Mouse (Mus musculus) liver, adult 2 months (tissue): ENCODE results near the gene Fam19a5. TPM values are rescaled to one million over a fixed set of nuclear protein-coding genes. Genes with fewer than 3 reads are reported as not detected.

Source experiments
- DNase-seq: peaks from one replicate; pipeline ENCODE4 v3.0.0-alpha.2; 2011; ENCODE audit warnings: low read depth, low spot score; ENCODE audit errors: extremely low read depth
- H3K27ac ChIP-seq: fragments of 200-500 bp; replicated peaks from 2 replicates; pipeline ENCODE4 v1.5.1; 2012; ENCODE audit warnings: low read depth, mild to moderate bottlenecking, control low read depth, inconsistent platforms, low read length; ENCODE audit not compliant: insufficient read depth
- H3K27me3 ChIP-seq: fragments of 200-500 bp; 2 replicates; pipeline ENCODE4 v1.6.1; 2012; ENCODE audit warnings: mild to moderate bottlenecking, moderate library complexity, low read length, inconsistent platforms; ENCODE audit not compliant: control insufficient read depth, insufficient read depth
- H3K36me3 ChIP-seq: fragments of 200-500 bp; 2 replicates; pipeline ENCODE4 v1.6.1; 2012; ENCODE audit warnings: low read length, inconsistent platforms; ENCODE audit not compliant: control insufficient read depth, insufficient read depth
- H3K4me1 ChIP-seq: fragments of 200-500 bp; 2 replicates; pipeline ENCODE4 v1.6.1; 2011; ENCODE audit warnings: low read length; ENCODE audit not compliant: control insufficient read depth, insufficient read depth
- H3K4me3 ChIP-seq: fragments of 200-500 bp; 2 replicates; pipeline ENCODE4 v1.5.1; 2011; ENCODE audit warnings: low read depth, mild to moderate bottlenecking, control low read depth, low read length, moderate library complexity; ENCODE audit not compliant: insufficient read depth
- H3K79me2 ChIP-seq: fragments of 200-500 bp; 2 replicates; pipeline ENCODE4 v1.6.1; 2012; ENCODE audit warnings: inconsistent platforms, mild to moderate bottlenecking, low read length, moderate library complexity; ENCODE audit not compliant: control insufficient read depth, insufficient read depth
- H3K9ac ChIP-seq: fragments of 200-500 bp; 2 replicates; pipeline ENCODE4 v1.6.1; 2012; ENCODE audit warnings: low read depth, mild to moderate bottlenecking, control low read depth, inconsistent platforms, low read length
- CTCF ChIP-seq: fragments of 200-500 bp; IDR thresholded peaks from 2 replicates; pipeline ENCODE4 v1.5.1; 2011; ENCODE audit warnings: low read depth, low read length, control low read depth
- POLR2A ChIP-seq: fragments of 200-500 bp; IDR thresholded peaks from 2 replicates; pipeline ENCODE4 v1.6.1; 2011; ENCODE audit warnings: low read length, control low read depth; ENCODE audit not compliant: insufficient read depth; ENCODE audit errors: extremely low read depth
- WGBS: fragments of 180-500 bp; shearing (Covaris S2); methylation state at CpG from one replicate; pipeline ENCODE4 v1.1.7; 2018; 5-methylcytosine and 5-hydroxymethylcytosine counted together
- polyA plus RNA-seq: library from polyadenylated mRNA; depleted of rRNA; stranded (reverse); fragments of >200 nt; gene quantifications from 2 replicates; pipeline ENCODE4 v1.2.3, GENCODE M21; 2012
- total RNA-seq: library from RNA; depleted of rRNA; stranded (reverse); fragments of >200 nt; gene quantifications from 2 replicates; pipeline ENCODE4 v1.2.3, GENCODE M21; 2014

Fam19a5 gene
- total and polyA plus RNA-seq, 2 experiments = 0.28 to 0.65 TPM

DNA sequence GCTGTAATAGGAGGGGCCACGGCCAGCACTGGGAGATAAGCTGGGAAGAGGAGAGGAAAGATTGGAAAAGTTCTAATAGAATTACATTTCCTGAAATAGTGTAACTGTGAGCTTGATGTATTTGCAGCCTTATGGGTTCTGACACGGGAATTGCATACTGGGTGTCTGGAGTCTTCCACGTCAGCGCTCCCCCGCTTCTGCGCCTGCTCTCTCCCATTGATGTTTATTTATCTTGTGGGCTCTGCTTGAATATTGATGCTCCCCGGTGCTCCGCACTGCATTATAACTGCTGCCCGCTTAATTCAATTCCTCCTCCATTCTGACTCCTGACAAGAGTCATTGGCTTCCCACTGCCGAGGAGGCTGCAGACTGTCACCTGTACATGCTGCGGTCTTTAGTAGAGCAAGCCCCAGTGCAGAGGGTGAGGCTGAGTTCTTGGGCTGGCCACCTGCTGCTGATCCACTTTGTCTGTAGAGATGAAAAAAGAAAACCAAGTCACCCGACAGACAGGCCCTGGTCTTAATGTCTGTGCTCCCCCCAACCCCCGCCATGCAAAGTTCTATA is 153.4 kb downstream of the Fam19a5 start:
- 87% methylated on average over 13 of the region's 13 CpGs for WGBS
- TF ChIP-seq CTCF (no peak), POLR2A (no peak)
- Histone ChIP-seq H3K4me3 (no peak overlapping the region), H3K27me3 (no peaks in the 10 kb centered on the region), H3K27ac (no peak overlapping the region), H3K36me3 (no peaks in the 10 kb centered on the region), H3K79me2 (no peaks in the 10 kb centered on the region), H3K4me1 (no peaks in the 10 kb centered on the region), H3K9ac (no peak overlapping the region)
- no peak for DNase-seq

DNA sequence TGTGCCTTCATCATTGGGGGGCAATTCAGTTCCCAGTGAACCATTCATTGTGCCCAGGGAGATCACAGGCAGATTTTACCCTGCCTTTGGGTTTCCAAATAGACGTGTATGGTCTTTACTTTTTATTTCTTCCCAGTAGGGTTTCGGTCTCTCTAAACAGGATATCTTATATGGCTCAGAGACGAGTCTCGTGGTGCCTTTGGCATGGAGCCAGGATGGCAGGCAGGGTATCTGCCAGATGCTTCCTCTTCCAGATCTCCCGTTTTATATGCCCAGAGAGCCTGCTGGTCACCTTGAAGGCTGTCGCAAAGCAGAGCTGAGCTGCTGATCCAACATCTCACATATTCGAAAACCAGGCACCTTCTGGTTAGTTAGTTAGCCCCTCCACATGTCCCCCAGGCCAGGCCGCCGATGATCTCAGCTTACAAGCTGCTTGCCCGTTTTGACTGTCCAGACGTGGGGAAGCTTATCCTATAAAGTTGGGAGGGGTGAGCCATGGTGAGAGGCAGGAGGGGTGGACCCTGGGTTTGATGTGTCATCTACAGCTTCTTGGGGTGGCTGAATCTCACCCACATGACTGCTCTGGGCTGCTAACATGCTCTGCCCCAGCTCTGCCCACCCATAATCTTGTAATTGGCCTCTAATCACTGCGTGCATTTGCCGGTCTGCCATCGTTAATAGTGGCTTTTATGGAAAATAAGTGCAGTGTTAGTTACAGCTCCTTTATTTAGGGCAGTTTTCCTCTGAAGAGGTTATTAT is 154.6 kb downstream of the Fam19a5 start:
- Histone ChIP-seq H3K9ac (no peak overlapping the region), H3K27me3 (no peaks in the 10 kb centered on the region), H3K4me1 (no peaks in the 10 kb centered on the region), H3K27ac (no peak overlapping the region), H3K79me2 (no peaks in the 10 kb centered on the region), H3K36me3 (no peaks in the 10 kb centered on the region), H3K4me3 (no peak overlapping the region)
- no peak for DNase-seq
- TF ChIP-seq POLR2A (no peak), CTCF (no peak)
- 70% methylated on average over 14 of the region's 14 CpGs for WGBS

GRCm38 (mm10) chr15:87702821-87703220 is 158.7 kb downstream of the Fam19a5 start:
- Histone ChIP-seq H3K4me1 (no peaks in the 10 kb centered on the region), H3K36me3 (no peaks in the 10 kb centered on the region), H3K27ac (no peak overlapping the region), H3K4me3 (no peak overlapping the region), H3K79me2 (no peaks in the 10 kb centered on the region), H3K9ac (no peak overlapping the region), H3K27me3 (no peaks in the 10 kb centered on the region)
- DNase-seq = no peak
- 83% methylated on average over 1 of the region's 1 CpGs for WGBS
- TF ChIP-seq CTCF = no peak
- TF ChIP-seq POLR2A = no peak

- TF ChIP-seq CTCF (no peak), POLR2A (no peak)
- Histone ChIP-seq H3K4me3 (no peak overlapping the region), H3K27ac (no peak overlapping the region), H3K4me1 (no peaks in the 10 kb centered on the region), H3K27me3 (no peaks in the 10 kb centered on the region), H3K9ac (no peak overlapping the region), H3K79me2 (no peaks in the 10 kb centered on the region), H3K36me3 (no peaks in the 10 kb centered on the region)
- WGBS = 85% methylated on average over 3 of the region's 3 CpGs
- no peak for DNase-seq
Observed at GRCm38 (mm10) chr15:87703334-87703733, 159.2 kb downstream of the Fam19a5 start.

DNA sequence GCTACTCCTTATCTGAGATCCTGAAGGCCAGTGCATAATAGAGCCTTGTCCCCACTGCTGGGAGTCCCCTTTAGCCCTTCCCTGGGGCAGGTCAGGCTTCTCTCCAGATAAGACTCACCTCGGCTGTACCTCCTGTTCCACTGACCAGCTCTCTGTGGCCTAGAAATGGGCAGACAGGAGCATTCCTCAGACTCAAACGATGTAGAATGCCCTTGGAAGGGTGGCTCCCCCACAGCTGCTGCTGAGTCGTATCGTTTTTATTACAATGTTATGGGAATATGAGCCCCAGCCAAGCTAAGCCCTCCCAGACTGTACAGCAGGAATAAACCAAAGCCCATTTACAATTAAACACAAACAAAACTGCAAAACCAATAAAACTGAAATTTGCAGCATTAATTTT is 167.7 kb downstream of the Fam19a5 start:
- 67% methylated on average over 4 of the region's 4 CpGs for WGBS
- H3K9ac ChIP-seq = no peak overlapping the region
- no peak overlapping the region for H3K4me3 ChIP-seq
- no peak for TF ChIP-seq CTCF
- TF ChIP-seq POLR2A = no peak
- no peaks in the 10 kb centered on the region for H3K27me3 ChIP-seq
- no peak for DNase-seq
- no peaks in the 10 kb centered on the region for H3K79me2 ChIP-seq
- H3K4me1 ChIP-seq = no peaks in the 10 kb centered on the region
- H3K36me3 ChIP-seq = no peaks in the 10 kb centered on the region
- no peak overlapping the region for H3K27ac ChIP-seq

DNA sequence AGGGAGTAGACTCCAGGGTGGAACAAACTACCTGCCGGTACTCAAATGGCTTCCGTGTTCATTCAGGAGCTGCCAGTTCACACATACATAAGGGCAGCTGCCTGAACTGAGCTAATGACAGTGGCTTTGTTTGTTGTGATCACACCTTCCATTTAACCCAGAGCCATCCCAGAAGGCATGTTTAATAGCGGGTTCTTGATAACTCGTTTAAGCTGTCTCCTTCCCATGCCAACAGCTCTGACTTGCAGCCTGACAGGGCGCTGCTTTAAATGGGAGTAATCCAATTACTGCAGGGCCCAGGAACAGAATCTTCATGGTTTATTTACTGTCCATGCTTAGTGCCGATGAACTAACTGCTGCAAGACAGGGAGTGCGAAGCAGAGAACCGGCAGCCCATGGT is 168.1 kb downstream of the Fam19a5 start:
- no peak overlapping the region for H3K4me3 ChIP-seq
- H3K4me1 ChIP-seq = no peaks in the 10 kb centered on the region
- no peaks in the 10 kb centered on the region for H3K36me3 ChIP-seq
- no peaks in the 10 kb centered on the region for H3K27me3 ChIP-seq
- no peak for DNase-seq
- H3K9ac ChIP-seq = no peak overlapping the region
- 86% methylated on average over 8 of the region's 8 CpGs for WGBS
- TF ChIP-seq CTCF (no peak), POLR2A (no peak)
- H3K27ac ChIP-seq = no peak overlapping the region
- H3K79me2 ChIP-seq = no peaks in the 10 kb centered on the region
